Mouse (Mus musculus): ENCODE measurements around the gene Tnr. TPM values are rescaled to one million over a fixed set of nuclear protein-coding genes. Genes with fewer than 3 reads are reported as not detected.
A peak's percentile ranks its signal among the peaks of the same experiment; 100 is the strongest.

Gene Tnr
- polyA plus RNA-seq, 1 experiment from 2014 or later = 2.6 TPM

GRCm38 (mm10) chr1:159574661-159575060 lies 51.1 kb downstream of the Tnr start:
- Histone ChIP-seq H3K27me3 (replicated peaks; ENCODE audit: control insufficient read depth, insufficient read depth, low read length) (no peaks in the 10 kb centered on the region), H3K36me3 (ENCODE audit: control insufficient read depth, insufficient read depth, low read length) (no peaks in the 10 kb centered on the region), H3K4me3 (ENCODE audit: low read depth, low read length) (no peak overlapping the region), H3K27ac (ENCODE audit: low read depth, low read length) (no peak overlapping the region), H3K4me1 (ENCODE audit: control insufficient read depth, insufficient read depth, low read length) (peaks cover 14% of the 10 kb centered on the region), H3K9me3 (replicated peaks; ENCODE audit: control insufficient read depth, low read length) (no peaks in the 10 kb centered on the region), H3K4me2 (ENCODE audit: low read length) (no peak overlapping the region), H3K9ac (ENCODE audit: low read length) (no peak overlapping the region)
- DNase-seq (ENCODE audit: low spot score) (no peak), ATAC-seq (no peak)
- WGBS = 93% methylated on average over 5 of the region's 5 CpGs

GRCm38 (mm10) chr1:159576246-159576645 lies 52.7 kb downstream of the Tnr start:
- no peaks in the 10 kb centered on the region for H3K9me3 ChIP-seq (replicated peaks; ENCODE audit: control insufficient read depth, low read length)
- H3K4me2 ChIP-seq (ENCODE audit: low read length) = no peak overlapping the region
- H3K27me3 ChIP-seq (replicated peaks; ENCODE audit: control insufficient read depth, insufficient read depth, low read length) = no peaks in the 10 kb centered on the region
- peaks cover 7% of the 10 kb centered on the region for H3K4me1 ChIP-seq (ENCODE audit: control insufficient read depth, insufficient read depth, low read length)
- H3K9ac ChIP-seq (ENCODE audit: low read length) = no peak overlapping the region
- no peaks in the 10 kb centered on the region for H3K36me3 ChIP-seq (ENCODE audit: control insufficient read depth, insufficient read depth, low read length)
- no peak overlapping the region for H3K27ac ChIP-seq (ENCODE audit: low read depth, low read length)
- no peak overlapping the region for H3K4me3 ChIP-seq (ENCODE audit: low read depth, low read length)
- DNase-seq (ENCODE audit: low spot score) (no peak), ATAC-seq (no peak)
- 78% methylated on average over 2 of the region's 2 CpGs for WGBS

GRCm38 (mm10) chr1:159578391-159578790 lies 54.8 kb downstream of the Tnr start:
- Histone ChIP-seq H3K36me3 (ENCODE audit: control insufficient read depth, insufficient read depth, low read length) (no peaks in the 10 kb centered on the region), H3K9ac (ENCODE audit: low read length) (no peak overlapping the region), H3K4me2 (ENCODE audit: low read length) (no peak overlapping the region), H3K4me3 (ENCODE audit: low read depth, low read length) (no peak overlapping the region), H3K4me1 (ENCODE audit: control insufficient read depth, insufficient read depth, low read length) (peaks cover 11% of the 10 kb centered on the region), H3K27ac (ENCODE audit: low read depth, low read length) (no peak overlapping the region), H3K9me3 (replicated peaks; ENCODE audit: control insufficient read depth, low read length) (no peaks in the 10 kb centered on the region), H3K27me3 (replicated peaks; ENCODE audit: control insufficient read depth, insufficient read depth, low read length) (no peaks in the 10 kb centered on the region)
- DNase-seq (ENCODE audit: low spot score) (peak; percentile 54), ATAC-seq (peak; percentile 46; the same call in 1 of the 2 replicates)
- 12% methylated on average over 3 of the region's 3 CpGs for WGBS

- Histone ChIP-seq H3K9ac (ENCODE audit: low read length) (no peak overlapping the region), H3K4me1 (ENCODE audit: control insufficient read depth, insufficient read depth, low read length) (peaks cover 11% of the 10 kb centered on the region), H3K27me3 (replicated peaks; ENCODE audit: control insufficient read depth, insufficient read depth, low read length) (no peaks in the 10 kb centered on the region), H3K9me3 (replicated peaks; ENCODE audit: control insufficient read depth, low read length) (no peaks in the 10 kb centered on the region), H3K36me3 (ENCODE audit: control insufficient read depth, insufficient read depth, low read length) (no peaks in the 10 kb centered on the region), H3K4me2 (ENCODE audit: low read length) (no peak overlapping the region), H3K4me3 (ENCODE audit: low read depth, low read length) (no peak overlapping the region), H3K27ac (ENCODE audit: low read depth, low read length) (no peak overlapping the region; the same call in 1 of the 2 replicates)
- WGBS = 78% methylated on average over 8 of the region's 8 CpGs
- DNase-seq (ENCODE audit: low spot score) (peak; percentile 29), ATAC-seq (peak; percentile 14; the same call in 1 of the 2 replicates)
Observed at GRCm38 (mm10) chr1:159580335-159580921, 56.9 kb downstream of the Tnr start.

GRCm38 (mm10) chr1:159583877-159584276 lies 60.3 kb downstream of the Tnr start:
- 90% methylated on average over 4 of the region's 4 CpGs for WGBS
- no peak overlapping the region for H3K4me2 ChIP-seq (ENCODE audit: low read length)
- no peak overlapping the region for H3K9ac ChIP-seq (ENCODE audit: low read length)
- H3K9me3 ChIP-seq (replicated peaks; ENCODE audit: control insufficient read depth, low read length) = no peaks in the 10 kb centered on the region
- ATAC-seq (no peak), DNase-seq (ENCODE audit: low spot score) (no peak)
- no peaks in the 10 kb centered on the region for H3K27me3 ChIP-seq (replicated peaks; ENCODE audit: control insufficient read depth, insufficient read depth, low read length)
- no peak overlapping the region for H3K4me3 ChIP-seq (ENCODE audit: low read depth, low read length)
- no peak overlapping the region for H3K27ac ChIP-seq (ENCODE audit: low read depth, low read length)
- peaks cover 4% of the 10 kb centered on the region for H3K4me1 ChIP-seq (ENCODE audit: control insufficient read depth, insufficient read depth, low read length)
- H3K36me3 ChIP-seq (ENCODE audit: control insufficient read depth, insufficient read depth, low read length) = no peaks in the 10 kb centered on the region

GRCm38 (mm10) chr1:159588741-159589140 lies 65.2 kb downstream of the Tnr start:
- no peak overlapping the region for H3K27ac ChIP-seq (ENCODE audit: low read depth, low read length)
- no peak overlapping the region for H3K4me2 ChIP-seq (ENCODE audit: low read length)
- no peak for ATAC-seq
- WGBS = 86% methylated on average over 2 of the region's 2 CpGs
- no peak for DNase-seq (ENCODE audit: low spot score)
- no peaks in the 10 kb centered on the region for H3K36me3 ChIP-seq (ENCODE audit: control insufficient read depth, insufficient read depth, low read length)
- no peak overlapping the region for H3K9ac ChIP-seq (ENCODE audit: low read length)
- H3K4me3 ChIP-seq (ENCODE audit: low read depth, low read length) = no peak overlapping the region
- H3K9me3 ChIP-seq (replicated peaks; ENCODE audit: control insufficient read depth, low read length) = no peaks in the 10 kb centered on the region
- peaks cover 3% of the 10 kb centered on the region for H3K4me1 ChIP-seq (ENCODE audit: control insufficient read depth, insufficient read depth, low read length)
- no peaks in the 10 kb centered on the region for H3K27me3 ChIP-seq (replicated peaks; ENCODE audit: control insufficient read depth, insufficient read depth, low read length)

GRCm38 (mm10) chr1:159594099-159595058 lies 70.8 kb downstream of the Tnr start:
- Histone ChIP-seq H3K9me3 (replicated peaks; ENCODE audit: control insufficient read depth, low read length) (no peaks in the 10 kb centered on the region), H3K27ac (ENCODE audit: low read depth, low read length) (0 out of 2 replicates have a peak overlapping the region, but pooled peaks have one; percentile 22), H3K27me3 (replicated peaks; ENCODE audit: control insufficient read depth, insufficient read depth, low read length) (no peaks in the 10 kb centered on the region), H3K36me3 (ENCODE audit: control insufficient read depth, insufficient read depth, low read length) (no peaks in the 10 kb centered on the region), H3K4me2 (ENCODE audit: low read length) (no peak overlapping the region), H3K9ac (ENCODE audit: low read length) (0 out of 2 replicates have a peak overlapping the region, but pooled peaks have one; percentile 0), H3K4me3 (ENCODE audit: low read depth, low read length) (no peak overlapping the region), H3K4me1 (ENCODE audit: control insufficient read depth, insufficient read depth, low read length) (peaks cover 13% of the 10 kb centered on the region)
- peak; percentile 95 for ATAC-seq
- DNase-seq (ENCODE audit: low spot score) = peak; percentile 94
- 27% methylated on average over 14 of the region's 14 CpGs for WGBS

- WGBS = 94% methylated on average over 3 of the region's 3 CpGs
- Histone ChIP-seq H3K36me3 (ENCODE audit: control insufficient read depth, insufficient read depth, low read length) (no peaks in the 10 kb centered on the region), H3K27me3 (replicated peaks; ENCODE audit: control insufficient read depth, insufficient read depth, low read length) (no peaks in the 10 kb centered on the region), H3K4me2 (ENCODE audit: low read length) (no peak overlapping the region), H3K4me1 (ENCODE audit: control insufficient read depth, insufficient read depth, low read length) (peaks cover 13% of the 10 kb centered on the region), H3K4me3 (ENCODE audit: low read depth, low read length) (no peak overlapping the region), H3K9me3 (replicated peaks; ENCODE audit: control insufficient read depth, low read length) (no peaks in the 10 kb centered on the region), H3K9ac (ENCODE audit: low read length) (no peak overlapping the region), H3K27ac (ENCODE audit: low read depth, low read length) (no peak overlapping the region)
- DNase-seq (ENCODE audit: low spot score) (no peak), ATAC-seq (no peak)
Observed at GRCm38 (mm10) chr1:159595729-159596128, 72.2 kb downstream of the Tnr start.

- DNase-seq (ENCODE audit: low spot score) = no peak
- Histone ChIP-seq H3K9ac (ENCODE audit: low read length) (no peak overlapping the region), H3K27me3 (replicated peaks; ENCODE audit: control insufficient read depth, insufficient read depth, low read length) (no peaks in the 10 kb centered on the region), H3K4me2 (ENCODE audit: low read length) (no peak overlapping the region), H3K4me3 (ENCODE audit: low read depth, low read length) (no peak overlapping the region), H3K27ac (ENCODE audit: low read depth, low read length) (no peak overlapping the region), H3K4me1 (ENCODE audit: control insufficient read depth, insufficient read depth, low read length) (peaks cover 13% of the 10 kb centered on the region), H3K9me3 (replicated peaks; ENCODE audit: control insufficient read depth, low read length) (no peaks in the 10 kb centered on the region), H3K36me3 (ENCODE audit: control insufficient read depth, insufficient read depth, low read length) (no peaks in the 10 kb centered on the region)
- no peak for ATAC-seq
- 69% methylated on average over 2 of the region's 2 CpGs for WGBS
Observed at GRCm38 (mm10) chr1:159596640-159597039, 73.1 kb downstream of the Tnr start.
